Mouse (Mus musculus) colon, adult 2 months (tissue): Measurements from ENCODE around the gene Crnn. TPM values are rescaled to one million over a fixed set of nuclear protein-coding genes. Genes with fewer than 3 reads are reported as not detected.

Experiments
- polyA plus RNA-seq: library from polyadenylated mRNA; depleted of rRNA; stranded (reverse); fragments of >200 nt; gene quantifications from 2 replicates; pipeline ENCODE4 v1.2.3, GENCODE M21; 2012; rRNA removed

Gene Crnn
- polyA plus RNA-seq: 0.29 and 0.38 TPM in 2 replicates

GRCm38 (mm10) chr3:93144510-93145051 is at the start of gene Crnn:
Gene Crnn (plus strand): TSS chr3:93144787.

GRCm38 (mm10) chr3:93196978-93197377 is 52.4 kb downstream of the Crnn start, which contains the start of gene Flg2:
Gene Flg2 (plus strand): TSS chr3:93197278.

Other genes starting within 250 kb of the Crnn start
- not detected in 2 replicates for gene Lce3a, start 218.6 kb upstream of the Crnn start, polyA plus RNA-seq
- gene Lce3b, start 211.8 kb upstream of the Crnn start, polyA plus RNA-seq: not detected in 2 replicates
- not detected in 2 replicates for gene Lce3c, start 200.3 kb upstream of the Crnn start, polyA plus RNA-seq
- not detected in 2 replicates for gene Lce3d, start 187.4 kb upstream of the Crnn start, polyA plus RNA-seq
- not detected in 2 replicates for gene Lce3e, start 177.7 kb upstream of the Crnn start, polyA plus RNA-seq
- not detected in 2 replicates for gene Lce3f, start 152.6 kb upstream of the Crnn start, polyA plus RNA-seq
- gene Crct1, start 129.1 kb upstream of the Crnn start, polyA plus RNA-seq: not detected in 2 replicates
- gene Lce1m, start 125.7 kb upstream of the Crnn start, polyA plus RNA-seq: not detected in 2 replicates
- gene Gm4858, start 76.0 kb upstream of the Crnn start, polyA plus RNA-seq: not detected in 2 replicates
- not detected in 2 replicates for gene Flg2, start 52.5 kb downstream of the Crnn start, polyA plus RNA-seq
- gene Flg, start 128.7 kb downstream of the Crnn start, polyA plus RNA-seq: not detected in 2 replicates
- gene Hrnr, start 175.0 kb downstream of the Crnn start, polyA plus RNA-seq: not detected in 2 replicates
- not detected in 2 replicates for gene Rptn, start 248.9 kb downstream of the Crnn start, polyA plus RNA-seq